Mouse (Mus musculus) gonadal fat pad, adult 2 months (tissue): Measurements from ENCODE around the gene Prom2. TPM values are rescaled to one million over a fixed set of nuclear protein-coding genes. Genes with fewer than 3 reads are reported as not detected.

Experiments used
- DNase-seq: peaks from one replicate; pipeline ENCODE4 v3.0.0-alpha.2; 2012; ENCODE audit warnings: low read depth
- polyA plus RNA-seq: library from polyadenylated mRNA; depleted of rRNA; stranded (reverse); fragments of >200 nt; gene quantifications from 2 replicates; pipeline ENCODE4 v1.2.3, GENCODE M21; 2012; rRNA removed

The Prom2 gene
- polyA plus RNA-seq, 1 experiment, result 455 TPM

- no peak for DNase-seq
Measured at GRCm38 (mm10) chr2:127484476-127485170, 56.6 kb downstream of the Prom2 start.

GRCm38 (mm10) chr2:127483001-127483400 lies 58.3 kb downstream of the Prom2 start:
- DNase-seq, result no peak

GRCm38 (mm10) chr2:127482533-127482911 lies 58.7 kb downstream of the Prom2 start:
- DNase-seq, result no peak

GRCm38 (mm10) chr2:127481841-127482532 lies 59.3 kb downstream of the Prom2 start:
- DNase-seq, result no peak

- DNase-seq, result peak; percentile 62
Measured at GRCm38 (mm10) chr2:127479763-127480162, 61.5 kb downstream of the Prom2 start.

- no peak for DNase-seq
Measured at GRCm38 (mm10) chr2:127479210-127479609, 62.1 kb downstream of the Prom2 start.

Other genes with a start within 250 kb of the Prom2 start
- 1.8 and 2.7 TPM in 2 replicates for gene Dusp2, start 205.3 kb downstream of the Prom2 start, polyA plus RNA-seq
- gene Astl, start 202.8 kb downstream of the Prom2 start, polyA plus RNA-seq, result not detected in 2 replicates
- gene Adra2b, start 178.3 kb downstream of the Prom2 start, polyA plus RNA-seq, result 0.54 and 1.1 TPM in 2 replicates
- gene Gpat2, start 116.3 kb downstream of the Prom2 start, polyA plus RNA-seq, result 0.32 and 0.37 TPM in 2 replicates
- 33.7 and 36.5 TPM in 2 replicates for gene Fahd2a, start 96.9 kb downstream of the Prom2 start, polyA plus RNA-seq
- 33.4 and 35.1 TPM in 2 replicates for gene Kcnip3, start 19.4 kb downstream of the Prom2 start, polyA plus RNA-seq
- gene Zfp661, start 45.6 kb upstream of the Prom2 start, polyA plus RNA-seq, result 4.1 TPM in 2 replicates
- 37.3 and 44.0 TPM in 2 replicates for gene Mrps5, start 45.8 kb upstream of the Prom2 start, polyA plus RNA-seq
- 35.7 and 66.3 TPM in 2 replicates for gene Mal, start 115.2 kb upstream of the Prom2 start, polyA plus RNA-seq
- 10.8 and 13.1 TPM in 2 replicates for gene Mall, start 188.5 kb upstream of the Prom2 start, polyA plus RNA-seq
- 19.9 and 21.3 TPM in 2 replicates for gene Nphp1, start 247.4 kb upstream of the Prom2 start, polyA plus RNA-seq